Mouse (Mus musculus): Measurements from ENCODE around the gene Gabrr2. TPM values are rescaled to one million over a fixed set of nuclear protein-coding genes. Genes with fewer than 3 reads are reported as not detected.

Gabrr2 gene
- 0.11 TPM for polyA plus RNA-seq (2012; fragmentation: generic; extraction: Trizol)
- long read RNA-seq, experiment 1 = 0 reads
- long read RNA-seq, experiment 2 = 0 reads

DNA sequence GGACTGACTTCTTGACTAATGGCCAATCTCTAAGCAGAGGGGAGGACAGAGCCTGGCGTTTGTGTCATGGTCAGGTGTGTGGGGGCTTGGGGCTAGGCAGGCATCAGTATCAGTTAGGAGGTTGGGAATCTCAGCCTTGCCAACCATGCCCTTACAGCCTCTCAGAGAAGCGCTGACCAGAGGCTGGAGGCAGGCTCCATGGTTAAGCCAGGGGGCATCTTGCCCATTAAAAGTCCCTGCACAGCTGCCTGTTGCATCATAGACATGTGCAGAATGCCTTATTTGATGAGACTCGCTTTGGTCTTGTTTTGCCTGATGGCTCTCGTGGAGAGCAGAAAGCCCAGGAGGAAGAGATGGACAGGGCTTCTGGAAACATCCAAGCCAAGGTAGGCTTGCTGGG, at the start of gene Gabrr2:
TSS of gene Gabrr2 (plus strand) at position 19 of the 400 bp plus-strand sequence.
- Histone ChIP-seq H3K79me2 (ENCODE audit: control insufficient read depth, insufficient read depth) (no peaks in the 10 kb centered on the region), H3K27me3 (ENCODE audit: control insufficient read depth, insufficient read depth, insufficient read length) (no peaks in the 10 kb centered on the region), H3K79me3 (ENCODE audit: low read depth) (no peaks in the 10 kb centered on the region), H3ac (ENCODE audit: control insufficient read depth, insufficient read length, low read depth) (no peak within 1 kb of the TSS), H3K4me3 (ENCODE audit: insufficient read depth, poor library complexity, severe bottlenecking) (no peak within 1 kb of the TSS), H3K36me3 (ENCODE audit: control insufficient read depth, insufficient read depth) (no peaks in the 10 kb centered on the region)
- TF ChIP-seq MYOD1 (IDR thresholded peaks at IDR 0.05; ENCODE audit: control insufficient read depth, insufficient read length, low read depth) (no peak), FOSL1 (IDR thresholded peaks at IDR 0.05; ENCODE audit: insufficient read depth, low read length, poor library complexity, severe bottlenecking) (no peak), CEBPB (IDR thresholded peaks at IDR 0.05; ENCODE audit: low read depth) (no peak), MYOG (IDR thresholded peaks at IDR 0.05; ENCODE audit: control insufficient read depth, extremely low read depth, insufficient read length) (no peak), MAX (IDR thresholded peaks at IDR 0.05) (no peak), CTCF (IDR thresholded peaks at IDR 0.05; ENCODE audit: control insufficient read depth, insufficient read depth, insufficient read length) (no peak), USF1 (IDR thresholded peaks at IDR 0.05; ENCODE audit: low read depth) (no peak)

- no peaks in the 10 kb centered on the region for H3K79me2 ChIP-seq (ENCODE audit: control insufficient read depth, insufficient read depth)
- H3ac ChIP-seq (ENCODE audit: control insufficient read depth, insufficient read length, low read depth) = no peak overlapping the region
- TF ChIP-seq USF1 (IDR thresholded peaks at IDR 0.05; ENCODE audit: low read depth) (peak; percentile 29), MYOG (IDR thresholded peaks at IDR 0.05; ENCODE audit: control insufficient read depth, extremely low read depth, insufficient read length) (no peak), MYOD1 (IDR thresholded peaks at IDR 0.05; ENCODE audit: control insufficient read depth, insufficient read length, low read depth) (no peak), CTCF (IDR thresholded peaks at IDR 0.05; ENCODE audit: control insufficient read depth, insufficient read depth, insufficient read length) (peak; percentile 76), CEBPB (IDR thresholded peaks at IDR 0.05; ENCODE audit: low read depth) (no peak), MAX (IDR thresholded peaks at IDR 0.05) (no peak), FOSL1 (IDR thresholded peaks at IDR 0.05; ENCODE audit: insufficient read depth, low read length, poor library complexity, severe bottlenecking) (no peak)
- H3K79me3 ChIP-seq (ENCODE audit: low read depth) = no peaks in the 10 kb centered on the region
- no peaks in the 10 kb centered on the region for H3K36me3 ChIP-seq (ENCODE audit: control insufficient read depth, insufficient read depth)
- no peaks in the 10 kb centered on the region for H3K27me3 ChIP-seq (ENCODE audit: control insufficient read depth, insufficient read depth, insufficient read length)
- no peak overlapping the region for H3K4me3 ChIP-seq (ENCODE audit: insufficient read depth, poor library complexity, severe bottlenecking)
Measured at GRCm38 (mm10) chr4:33018361-33018999, 44.3 kb upstream of the Gabrr2 start.

GRCm38 (mm10) chr4:33024420-33024819, 38.4 kb upstream of the Gabrr2 start:
- TF ChIP-seq CEBPB (IDR thresholded peaks at IDR 0.05; ENCODE audit: low read depth) = no peak
- no peak for TF ChIP-seq MYOG (IDR thresholded peaks at IDR 0.05; ENCODE audit: control insufficient read depth, extremely low read depth, insufficient read length)
- no peak for TF ChIP-seq CTCF (IDR thresholded peaks at IDR 0.05; ENCODE audit: control insufficient read depth, insufficient read depth, insufficient read length)
- no peak for TF ChIP-seq MAX (IDR thresholded peaks at IDR 0.05)
- no peak for TF ChIP-seq FOSL1 (IDR thresholded peaks at IDR 0.05; ENCODE audit: insufficient read depth, low read length, poor library complexity, severe bottlenecking)
- no peak for TF ChIP-seq MYOD1 (IDR thresholded peaks at IDR 0.05; ENCODE audit: control insufficient read depth, insufficient read length, low read depth)
- no peak for TF ChIP-seq USF1 (IDR thresholded peaks at IDR 0.05; ENCODE audit: low read depth)
- no peaks in the 10 kb centered on the region for H3K79me2 ChIP-seq (ENCODE audit: control insufficient read depth, insufficient read depth)
- H3K4me3 ChIP-seq (ENCODE audit: insufficient read depth, poor library complexity, severe bottlenecking) = no peak overlapping the region
- H3K27me3 ChIP-seq (ENCODE audit: control insufficient read depth, insufficient read depth, insufficient read length) = no peaks in the 10 kb centered on the region
- H3K79me3 ChIP-seq (ENCODE audit: low read depth) = no peaks in the 10 kb centered on the region
- H3K36me3 ChIP-seq (ENCODE audit: control insufficient read depth, insufficient read depth) = no peaks in the 10 kb centered on the region
- H3ac ChIP-seq (ENCODE audit: control insufficient read depth, insufficient read length, low read depth) = no peak overlapping the region

GRCm38 (mm10) chr4:33029104-33029503, 33.7 kb upstream of the Gabrr2 start:
- Histone ChIP-seq H3K27me3 (ENCODE audit: control insufficient read depth, insufficient read depth, insufficient read length) (no peaks in the 10 kb centered on the region), H3K79me2 (ENCODE audit: control insufficient read depth, insufficient read depth) (peaks cover 36% of the 10 kb centered on the region), H3ac (ENCODE audit: control insufficient read depth, insufficient read length, low read depth) (no peak overlapping the region), H3K36me3 (ENCODE audit: control insufficient read depth, insufficient read depth) (peaks cover 5% of the 10 kb centered on the region), H3K79me3 (ENCODE audit: low read depth) (peaks cover 25% of the 10 kb centered on the region), H3K4me3 (ENCODE audit: insufficient read depth, poor library complexity, severe bottlenecking) (no peak overlapping the region)
- TF ChIP-seq FOSL1 (IDR thresholded peaks at IDR 0.05; ENCODE audit: insufficient read depth, low read length, poor library complexity, severe bottlenecking) (no peak), CTCF (IDR thresholded peaks at IDR 0.05; ENCODE audit: control insufficient read depth, insufficient read depth, insufficient read length) (no peak), USF1 (IDR thresholded peaks at IDR 0.05; ENCODE audit: low read depth) (no peak), MAX (IDR thresholded peaks at IDR 0.05) (no peak), MYOG (IDR thresholded peaks at IDR 0.05; ENCODE audit: control insufficient read depth, extremely low read depth, insufficient read length) (no peak), MYOD1 (IDR thresholded peaks at IDR 0.05; ENCODE audit: control insufficient read depth, insufficient read length, low read depth) (no peak), CEBPB (IDR thresholded peaks at IDR 0.05; ENCODE audit: low read depth) (no peak)

DNA sequence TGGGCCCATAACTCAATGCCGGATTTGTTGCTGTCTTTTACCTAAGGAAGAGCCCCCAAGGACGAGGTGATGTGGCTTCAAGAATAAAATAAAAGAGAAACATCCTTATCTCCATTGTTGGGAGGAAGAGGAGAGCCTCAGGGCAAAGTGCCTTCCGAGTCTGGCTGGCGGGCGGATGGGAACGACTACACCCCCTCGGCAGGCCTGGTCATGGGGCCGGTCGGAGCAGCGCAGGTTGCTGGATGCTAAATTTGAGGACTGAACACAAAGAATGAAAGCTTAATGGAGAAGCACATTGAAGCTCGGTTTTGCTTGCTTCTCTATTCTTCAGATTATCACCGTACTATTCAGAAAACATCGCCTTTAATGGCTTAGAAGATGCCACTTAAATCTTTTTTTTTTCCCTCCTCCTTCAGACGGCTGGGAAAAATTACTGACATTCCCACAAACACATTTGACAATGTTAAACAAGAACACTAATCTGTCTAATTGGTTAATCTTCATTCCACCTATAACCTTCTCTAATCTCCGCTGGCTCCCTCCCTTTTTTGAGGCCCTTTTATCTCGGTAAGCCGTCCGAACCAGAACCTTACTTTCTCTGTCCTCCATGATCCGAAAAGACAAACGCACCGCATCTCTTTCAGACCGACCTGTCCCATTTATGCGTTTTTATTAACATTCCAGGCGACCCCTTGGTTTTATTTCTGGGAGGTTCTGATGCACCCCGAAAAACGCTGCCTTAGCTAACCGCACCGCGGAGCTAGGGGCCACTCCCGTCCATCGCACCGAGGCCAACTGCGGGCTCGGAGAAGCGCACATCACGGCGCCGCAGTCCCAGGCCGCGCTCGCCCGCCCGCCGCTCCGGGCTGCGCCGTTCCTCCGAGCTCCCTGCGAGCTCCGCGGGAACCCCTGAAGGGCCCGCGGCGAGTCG, 32.3 kb upstream of the Gabrr2 start:
- H3K27me3 ChIP-seq (ENCODE audit: control insufficient read depth, insufficient read depth, insufficient read length) = no peaks in the 10 kb centered on the region
- peaks cover 51% of the 10 kb centered on the region for H3K79me2 ChIP-seq (ENCODE audit: control insufficient read depth, insufficient read depth)
- peaks cover 5% of the 10 kb centered on the region for H3K36me3 ChIP-seq (ENCODE audit: control insufficient read depth, insufficient read depth)
- TF ChIP-seq CEBPB (IDR thresholded peaks at IDR 0.05; ENCODE audit: low read depth) = no peak
- no peak for TF ChIP-seq MAX (IDR thresholded peaks at IDR 0.05)
- no peak for TF ChIP-seq FOSL1 (IDR thresholded peaks at IDR 0.05; ENCODE audit: insufficient read depth, low read length, poor library complexity, severe bottlenecking)
- no peak for TF ChIP-seq USF1 (IDR thresholded peaks at IDR 0.05; ENCODE audit: low read depth)
- TF ChIP-seq MYOG (IDR thresholded peaks at IDR 0.05; ENCODE audit: control insufficient read depth, extremely low read depth, insufficient read length) = no peak
- TF ChIP-seq CTCF (IDR thresholded peaks at IDR 0.05; ENCODE audit: control insufficient read depth, insufficient read depth, insufficient read length) = no peak
- no peak for TF ChIP-seq MYOD1 (IDR thresholded peaks at IDR 0.05; ENCODE audit: control insufficient read depth, insufficient read length, low read depth)
- H3K79me3 ChIP-seq (ENCODE audit: low read depth) = peaks cover 38% of the 10 kb centered on the region
- peak overlapping the region; percentile 66 for H3ac ChIP-seq (ENCODE audit: control insufficient read depth, insufficient read length, low read depth)
- H3K4me3 ChIP-seq (ENCODE audit: insufficient read depth, poor library complexity, severe bottlenecking) = peak overlapping the region; percentile 84
